In the genomic region with DNA sequence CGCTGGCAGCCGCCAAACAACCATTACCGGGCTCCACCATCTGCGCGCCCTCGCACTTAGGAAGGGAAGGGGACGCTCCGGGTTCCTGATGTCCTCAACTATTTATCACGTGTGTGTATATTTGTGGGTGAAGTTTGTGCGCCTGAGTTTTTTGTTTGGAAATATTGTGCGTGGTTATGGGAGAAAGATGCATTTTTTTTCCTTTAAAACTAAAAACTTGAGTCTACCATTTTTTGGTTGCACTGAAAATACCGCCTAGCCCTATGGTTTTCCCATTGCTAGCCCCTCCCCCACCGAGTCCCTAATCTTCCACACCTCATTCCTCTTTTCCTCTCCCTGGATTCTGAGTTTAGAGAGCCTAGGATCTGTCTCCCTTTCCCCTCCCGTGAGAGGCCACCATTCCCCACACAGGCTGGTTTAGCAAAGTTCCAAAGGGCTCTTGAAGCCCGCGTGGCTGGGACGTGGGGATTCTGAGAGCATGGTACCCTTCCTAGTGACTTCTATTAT, we compare ENCODE assay signal across 9 mouse cellular contexts. TPM values are rescaled to one million over a fixed set of nuclear protein-coding genes. Genes with fewer than 3 reads are reported as not detected.
DNase-seq lines count a peak whose midpoint lies in the region; ATAC-seq and TF ChIP-seq lines count a peak whose summit lies in the region.
"Had no signal": no experiment of that assay in that cellular context is flagged by ENCODE, and none has a peak within 500 bp of the region (broad histone marks: within the 10 kb centered on the region; RNA-seq: fewer than 3 reads in every experiment).

No protein-coding gene starts in this region.

- no peak for TF ChIP-seq POLR2A in kidney, adult 2 months (IDR thresholded peaks at IDR 0.05; ENCODE audit: low read depth, low read length)

- DNase-seq in kidney, adult 2 months, result no peak
- no peak for DNase-seq in kidney, postnatal 10 days
- peak; percentile 51 for DNase-seq in ZHBTc4 (ENCODE audit: low read depth, low spot score)
- peak; percentile 67 for DNase-seq in hindbrain, embryonic 11.5 days (ENCODE audit: low spot score)
- no peak for DNase-seq in adrenal gland, postnatal 10 days
- DNase-seq in thymus, postnatal 36 days, result no peak

- peak overlapping the region; percentile 67 for H3K4me3 ChIP-seq in kidney, adult 2 months (ENCODE audit: insufficient read depth, low read depth, low read length)
- H3K4me3 ChIP-seq in hindbrain, embryonic 11.5 days (ENCODE audit: low read depth, low read length), result peak overlapping the region; percentile 90
- peak overlapping the region; percentile 65 for H3K4me3 ChIP-seq in midbrain, embryonic 15.5 days

- no peak overlapping the region for H3K27ac ChIP-seq in kidney, adult 2 months (ENCODE audit: insufficient read depth, low read depth, low read length)
- peak overlapping the region; percentile 94 for H3K27ac ChIP-seq in hindbrain, embryonic 11.5 days (ENCODE audit: low read depth, low read length)
- peak overlapping the region; percentile 79 for H3K27ac ChIP-seq in midbrain, embryonic 15.5 days

- H3K9me3 ChIP-seq in hindbrain, embryonic 11.5 days (ENCODE audit: control insufficient read depth, low read length), result no peaks in the 10 kb centered on the region
- H3K9me3 ChIP-seq in midbrain, embryonic 15.5 days, result no peaks in the 10 kb centered on the region

- ATAC-seq in hindbrain, embryonic 11.5 days (ENCODE audit: low FRiP score), result no peak
- no peak for ATAC-seq in midbrain, embryonic 15.5 days (replicated peaks)
- no peak for ATAC-seq in megakaryocyte progenitor cell, adult 5-6 weeks (replicated peaks; ENCODE audit: poor library complexity)

- no peak for TF ChIP-seq CTCF in kidney, adult 2 months (conservative IDR thresholded peaks at IDR 0.05; ENCODE audit: insufficient read depth, insufficient read length, low read depth, low read length)

- H3K4me2 ChIP-seq in hindbrain, embryonic 11.5 days (replicated peaks; ENCODE audit: low read depth, low read length), result peak overlapping the region; percentile 83
- H3K4me2 ChIP-seq in midbrain, embryonic 15.5 days, result peak overlapping the region; percentile 77

- peak overlapping the region; percentile 86 for H3K9ac ChIP-seq in hindbrain, embryonic 11.5 days (ENCODE audit: low read depth, low read length)
- peak overlapping the region; percentile 53 for H3K9ac ChIP-seq in midbrain, embryonic 15.5 days

- peaks cover 11% of the 10 kb centered on the region for H3K4me1 ChIP-seq in kidney, adult 2 months (ENCODE audit: control insufficient read depth, insufficient read depth, low read length)
- peaks cover 28% of the 10 kb centered on the region for H3K4me1 ChIP-seq in hindbrain, embryonic 11.5 days (replicated peaks; ENCODE audit: control insufficient read depth, insufficient read depth, low read length)
- peaks cover 50% of the 10 kb centered on the region for H3K4me1 ChIP-seq in midbrain, embryonic 15.5 days

- WGBS in kidney, adult 2 months, result 6% methylated on average over 17 of the region's 17 CpGs
- 0% methylated on average over 17 of the region's 17 CpGs for WGBS in hindbrain, embryonic 11.5 days
- 0% methylated on average over 17 of the region's 17 CpGs for WGBS in midbrain, embryonic 15.5 days

- H3K27me3 ChIP-seq in kidney, adult 2 months (replicated peaks; ENCODE audit: control insufficient read depth, insufficient read depth, low read length), result no peaks in the 10 kb centered on the region
- H3K27me3 ChIP-seq in hindbrain, embryonic 11.5 days (ENCODE audit: control insufficient read depth, insufficient read depth, low read length), result 0 out of 2 replicates have a peak, but pooled peaks cover 3% of the 10 kb centered on the region
- H3K27me3 ChIP-seq in midbrain, embryonic 15.5 days (replicated peaks), result no peaks in the 10 kb centered on the region

- H3K36me3 ChIP-seq in kidney, adult 2 months (ENCODE audit: control insufficient read depth, insufficient read depth, low read length), result no peaks in the 10 kb centered on the region
- 0 out of 2 replicates have a peak, but pooled peaks cover 3% of the 10 kb centered on the region for H3K36me3 ChIP-seq in hindbrain, embryonic 11.5 days (ENCODE audit: control insufficient read depth, insufficient read depth, low read length)
- H3K36me3 ChIP-seq in midbrain, embryonic 15.5 days (replicated peaks), result no peaks in the 10 kb centered on the region

RNA-seq across cellular contexts. Expression of a gene that starts 1.4 kb away (rescaled TPM):
- polyA plus RNA-seq in kidney, adult 2 months (2012; rRNA removed), result 5.7 and 7.8 TPM in 2 replicates
- polyA plus RNA-seq in hindbrain, embryonic 11.5 days (2014; fragmentation: Nextera tagmentation; extraction: Ambion mirVana), result 44.6 and 60.5 TPM in 2 replicates
- polyA plus RNA-seq in midbrain, embryonic 15.5 days (2015; fragmentation: Nextera tagmentation; extraction: Ambion mirVana), result 15.3 and 18.1 TPM in 2 replicates
- total RNA-seq in adrenal gland, postnatal 10 days (2021), result 10 to 100 TPM; 15.1 to 15.5 TPM
- total RNA-seq in megakaryocyte progenitor cell, adult 5-6 weeks (2015), result 0.42 and 0.51 TPM in 2 replicates
- 0.78 and 1.3 TPM in 2 replicates for total RNA-seq in megakaryocyte progenitor cell, adult 5-6 weeks (2017)

RNA-seq across cellular contexts. Expression of a gene that starts 14.7 kb away (rescaled TPM):
- 21.8 and 26.9 TPM in 2 replicates for polyA plus RNA-seq in kidney, adult 2 months (2012; rRNA removed)
- 0.94 and 2.4 TPM in 2 replicates for polyA plus RNA-seq in hindbrain, embryonic 11.5 days (2014; fragmentation: Nextera tagmentation; extraction: Ambion mirVana)
- 1.9 and 2.0 TPM in 2 replicates for polyA plus RNA-seq in midbrain, embryonic 15.5 days (2015; fragmentation: Nextera tagmentation; extraction: Ambion mirVana)
- 10 to 100 TPM; 13.9 to 19.5 TPM for total RNA-seq in adrenal gland, postnatal 10 days (2021)
- 11.4 and 12.5 TPM in 2 replicates for total RNA-seq in megakaryocyte progenitor cell, adult 5-6 weeks (2015)
- total RNA-seq in megakaryocyte progenitor cell, adult 5-6 weeks (2017), result 16.1 and 17.6 TPM in 2 replicates

RNA-seq across cellular contexts. Expression of a gene that starts 29.3 kb away (rescaled TPM):
- polyA plus RNA-seq in kidney, adult 2 months (2012; rRNA removed), result 62.6 and 70.5 TPM in 2 replicates
- 89.6 and 93.7 TPM in 2 replicates for polyA plus RNA-seq in hindbrain, embryonic 11.5 days (2014; fragmentation: Nextera tagmentation; extraction: Ambion mirVana)
- polyA plus RNA-seq in midbrain, embryonic 15.5 days (2015; fragmentation: Nextera tagmentation; extraction: Ambion mirVana), result 126 and 129 TPM in 2 replicates
- 10 to 100 TPM; 46.3 to 48.8 TPM for total RNA-seq in adrenal gland, postnatal 10 days (2021)
- total RNA-seq in megakaryocyte progenitor cell, adult 5-6 weeks (2015), result 23.7 and 28.9 TPM in 2 replicates
- 35.8 and 38.7 TPM in 2 replicates for total RNA-seq in megakaryocyte progenitor cell, adult 5-6 weeks (2017)

RNA-seq across cellular contexts. Expression of a gene that starts 32.5 kb away (rescaled TPM):
- polyA plus RNA-seq in kidney, adult 2 months (2012; rRNA removed), result 0.42 and 0.68 TPM in 2 replicates
- polyA plus RNA-seq in hindbrain, embryonic 11.5 days (2014; fragmentation: Nextera tagmentation; extraction: Ambion mirVana), result not detected in 2 replicates
- polyA plus RNA-seq in midbrain, embryonic 15.5 days (2015; fragmentation: Nextera tagmentation; extraction: Ambion mirVana), result not detected in 2 replicates
- total RNA-seq in adrenal gland, postnatal 10 days (2021), result not detected
- total RNA-seq in megakaryocyte progenitor cell, adult 5-6 weeks (2015), result 0.30 TPM in 1 of 2 replicates, not detected in the other
- 0.54 TPM in 1 of 2 replicates, not detected in the other for total RNA-seq in megakaryocyte progenitor cell, adult 5-6 weeks (2017)
- polyA plus RNA-seq: large intestine, adult 2 months had no signal

RNA-seq across cellular contexts. Expression of a gene that starts 36.6 kb away (rescaled TPM):
- polyA plus RNA-seq in kidney, adult 2 months (2012; rRNA removed), result 0.55 and 0.58 TPM in 2 replicates
- polyA plus RNA-seq in hindbrain, embryonic 11.5 days (2014; fragmentation: Nextera tagmentation; extraction: Ambion mirVana), result not detected in 2 replicates
- polyA plus RNA-seq in midbrain, embryonic 15.5 days (2015; fragmentation: Nextera tagmentation; extraction: Ambion mirVana), result 0.43 and 0.78 TPM in 2 replicates
- not detected for total RNA-seq in adrenal gland, postnatal 10 days (2021)
- total RNA-seq in megakaryocyte progenitor cell, adult 5-6 weeks (2015), result not detected in 2 replicates
- total RNA-seq in megakaryocyte progenitor cell, adult 5-6 weeks (2017), result not detected in 2 replicates
- polyA plus RNA-seq: large intestine, adult 2 months had no signal

Comparison
In these comparisons a context has a peak if more than half of its experiments do, and no peak if none do; other contexts are left out.
1. DNase-seq: peak in ZHBTc4 (single experiment) and hindbrain, embryonic 11.5 days (single experiment); none in kidney, adult 2 months (single experiment), kidney, postnatal 10 days (single experiment), adrenal gland, postnatal 10 days (single experiment) and thymus, postnatal 36 days (0 of 2).
2. Peak in every context shown above with its lines, with median percentiles within 50 percentile points of each other: H3K4me3 ChIP-seq.